ENCODE assay signal across 8 mouse cellular contexts in the genomic region with DNA sequence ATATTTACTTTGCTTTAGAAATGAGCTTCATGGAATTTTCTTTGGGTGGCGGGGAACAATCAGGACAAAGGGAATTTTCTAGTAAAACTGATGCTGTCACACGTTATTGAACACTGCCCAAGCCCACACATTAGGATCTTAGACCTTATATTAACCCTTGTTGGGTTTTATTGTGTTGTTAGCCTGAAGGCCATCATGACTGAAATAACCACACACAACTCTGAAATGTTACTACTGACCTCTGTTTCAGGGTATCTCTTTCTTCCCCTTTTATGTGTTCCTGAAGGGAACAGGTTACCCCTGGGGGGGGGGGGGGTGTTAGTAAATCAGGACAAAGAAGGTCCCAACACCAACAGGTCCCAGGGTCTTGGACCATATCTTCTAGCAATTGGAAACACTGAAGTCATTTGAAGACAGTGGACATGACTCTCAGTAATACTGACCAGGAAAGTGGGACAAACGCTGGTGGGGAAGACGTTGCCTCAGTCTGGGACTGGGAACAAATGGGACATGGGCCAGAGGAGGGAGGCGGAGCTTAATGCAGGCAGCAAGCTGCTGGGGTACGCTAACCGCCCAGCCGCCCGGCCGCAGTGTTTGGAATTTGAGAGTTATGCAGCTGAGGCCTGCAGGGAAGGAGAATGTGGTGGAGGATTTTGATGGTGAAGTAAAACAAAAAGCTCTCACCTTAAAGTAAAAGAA.
DNase-seq lines count a peak whose midpoint lies in the region; ATAC-seq and TF ChIP-seq lines count a peak whose summit lies in the region.

No protein-coding gene starts in this region.

- peak overlapping the region; percentile 97 for H3K27ac ChIP-seq in heart, embryonic 16.5 days (ENCODE audit: low read length)
- peak overlapping the region; percentile 91 for H3K27ac ChIP-seq in limb, embryonic 14.5 days (replicated peaks; ENCODE audit: low read depth, low read length)

- DNase-seq in adrenal gland, postnatal 10 days: peak; percentile 47
- no peak for DNase-seq in adrenal gland, adult (ENCODE audit: inconsistent age in 2 of 2, low spot score in 1 of 2)
- DNase-seq in R1 (ENCODE audit: low read depth, low spot score): peak; percentile 76
- DNase-seq in limb, embryonic 14.5 days (ENCODE audit: low spot score): no peak
- DNase-seq in frontal cortex, postnatal 14 days (ENCODE audit: low spot score in 2 of 2): no peak
- DNase-seq in urinary bladder, postnatal 36 days (ENCODE audit: low spot score in 2 of 2): no peak
- DNase-seq in right cerebral cortex, postnatal 36 days (ENCODE audit: low spot score in 2 of 2): no peak

- H3K4me3 ChIP-seq in heart, embryonic 16.5 days (ENCODE audit: low read length): no peak overlapping the region; the same call in 1 of the 2 replicates
- H3K4me3 ChIP-seq in limb, embryonic 14.5 days (replicated peaks; ENCODE audit: low read length): no peak overlapping the region

- peak overlapping the region; percentile 71 for H3K9ac ChIP-seq in heart, embryonic 16.5 days (ENCODE audit: low read length)
- H3K9ac ChIP-seq in limb, embryonic 14.5 days (ENCODE audit: low read depth, low read length, severe bottlenecking): no peak overlapping the region

- WGBS in heart, embryonic 16.5 days: 62% methylated on average over 10 of the region's 10 CpGs
- 73% methylated on average over 10 of the region's 10 CpGs for WGBS in limb, embryonic 14.5 days

- peaks cover 5% of the 10 kb centered on the region; the same call in 1 of the 2 replicates for H3K36me3 ChIP-seq in heart, embryonic 16.5 days (ENCODE audit: control insufficient read depth, insufficient read depth)
- peaks cover 9% of the 10 kb centered on the region; the same call in 1 of the 2 replicates for H3K36me3 ChIP-seq in limb, embryonic 14.5 days (ENCODE audit: control insufficient read depth, insufficient read depth, low read length)

- peak overlapping the region; percentile 51 for H3K4me2 ChIP-seq in heart, embryonic 16.5 days (ENCODE audit: low read depth, low read length)
- peak overlapping the region; percentile 37; the same call in 1 of the 2 replicates for H3K4me2 ChIP-seq in limb, embryonic 14.5 days (replicated peaks; ENCODE audit: low read depth, low read length, severe bottlenecking)

- H3K4me1 ChIP-seq in heart, embryonic 16.5 days (ENCODE audit: control insufficient read depth, insufficient read depth, low read length): peaks cover 54% of the 10 kb centered on the region
- peaks cover 46% of the 10 kb centered on the region for H3K4me1 ChIP-seq in limb, embryonic 14.5 days (ENCODE audit: control insufficient read depth, insufficient read depth, low read length)

- H3K27me3 ChIP-seq in heart, embryonic 16.5 days (ENCODE audit: control insufficient read depth, insufficient read depth, low read length): no peaks in the 10 kb centered on the region
- H3K27me3 ChIP-seq in limb, embryonic 14.5 days (ENCODE audit: control insufficient read depth, insufficient read depth, low read length): no peaks in the 10 kb centered on the region

- ATAC-seq in heart, embryonic 16.5 days (replicated peaks; ENCODE audit: extremely low read depth, insufficient read depth, low FRiP score): no peak; the same call in 1 of the 2 replicates
- ATAC-seq in limb, embryonic 14.5 days (ENCODE audit: low FRiP score, low read depth): no peak

- no peak for TF ChIP-seq POLR2A in limb, embryonic 14.5 days (IDR thresholded peaks at IDR 0.05; ENCODE audit: borderline replicate concordance, extremely low read depth, insufficient read depth, insufficient read length)

- H3K9me3 ChIP-seq in heart, embryonic 16.5 days (replicated peaks; ENCODE audit: control insufficient read depth, low read length): no peaks in the 10 kb centered on the region
- H3K9me3 ChIP-seq in limb, embryonic 14.5 days (ENCODE audit: control insufficient read depth, low read length): no peaks in the 10 kb centered on the region

Comparison
In these comparisons a context has a peak if more than half of its experiments do, and no peak if none do; other contexts are left out.
1. DNase-seq: peak in adrenal gland, postnatal 10 days (single experiment) and R1 (single experiment); none in adrenal gland, adult (0 of 2), limb, embryonic 14.5 days (single experiment), frontal cortex, postnatal 14 days (0 of 2), urinary bladder, postnatal 36 days (0 of 2) and right cerebral cortex, postnatal 36 days (0 of 2).